Comparison of ENCODE assay signal across 8 mouse cellular contexts in genomic region chr11:67017801-67018591, GRCm38 (mm10). TPM values are rescaled to one million over a fixed set of nuclear protein-coding genes. Genes with fewer than 3 reads are reported as not detected.
DNase-seq lines count a peak whose midpoint lies in the region; ATAC-seq lines count a peak whose summit lies in the region.

No protein-coding gene starts in this region.

- H3K9ac ChIP-seq in neural tube, embryonic 11.5 days (ENCODE audit: low read length): no peak overlapping the region
- no peak overlapping the region; the same call in 1 of the 2 replicates for H3K9ac ChIP-seq in heart, embryonic 12.5 days
- H3K9ac ChIP-seq in stomach, embryonic 14.5 days (replicated peaks; ENCODE audit: low read depth, low read length): no peak overlapping the region

- H3K36me3 ChIP-seq in neural tube, embryonic 11.5 days (ENCODE audit: control insufficient read depth, insufficient read depth, low read length): no peaks in the 10 kb centered on the region
- no peaks in the 10 kb centered on the region for H3K36me3 ChIP-seq in heart, embryonic 12.5 days
- H3K36me3 ChIP-seq in stomach, embryonic 14.5 days (ENCODE audit: control insufficient read depth, insufficient read depth, low read length): no peaks in the 10 kb centered on the region

- ATAC-seq in neural tube, embryonic 11.5 days (ENCODE audit: insufficient read depth, low FRiP score, low TSS enrichment): 0 out of 2 replicates have a peak, but pooled peaks have one; percentile 56
- ATAC-seq in heart, embryonic 12.5 days (ENCODE audit: insufficient number of reproducible peaks, low FRiP score): no peak
- peak; percentile 88 for ATAC-seq in stomach, embryonic 14.5 days (ENCODE audit: insufficient number of reproducible peaks, insufficient read depth, low FRiP score, low read depth)

- H3K27me3 ChIP-seq in neural tube, embryonic 11.5 days (ENCODE audit: control insufficient read depth, insufficient read depth, low read length): no peaks in the 10 kb centered on the region
- peaks cover 14% of the 10 kb centered on the region for H3K27me3 ChIP-seq in heart, embryonic 12.5 days (replicated peaks)
- no peaks in the 10 kb centered on the region for H3K27me3 ChIP-seq in stomach, embryonic 14.5 days (ENCODE audit: control insufficient read depth, insufficient read depth, low read length)

- H3K4me2 ChIP-seq in neural tube, embryonic 11.5 days (ENCODE audit: low read depth): peak overlapping the region; percentile 3; the same call in 1 of the 2 replicates
- H3K4me2 ChIP-seq in heart, embryonic 12.5 days: peak overlapping the region; percentile 41
- 0 out of 2 replicates have a peak overlapping the region, but pooled peaks have one; percentile 21 for H3K4me2 ChIP-seq in stomach, embryonic 14.5 days (replicated peaks; ENCODE audit: low read depth, low read length)

- H3K9me3 ChIP-seq in neural tube, embryonic 11.5 days (ENCODE audit: control insufficient read depth, low read length): no peaks in the 10 kb centered on the region
- H3K9me3 ChIP-seq in heart, embryonic 12.5 days (replicated peaks): no peaks in the 10 kb centered on the region
- H3K9me3 ChIP-seq in stomach, embryonic 14.5 days (ENCODE audit: control insufficient read depth, low read depth, low read length): no peaks in the 10 kb centered on the region

- WGBS in neural tube, embryonic 11.5 days: 6% methylated on average over 12 of the region's 12 CpGs
- WGBS in heart, embryonic 12.5 days: 9% methylated on average over 12 of the region's 12 CpGs
- WGBS in stomach, embryonic 14.5 days: 16% methylated on average over 12 of the region's 12 CpGs

- H3K4me3 ChIP-seq in neural tube, embryonic 11.5 days (ENCODE audit: low read depth, low read length): no peak overlapping the region
- no peak overlapping the region for H3K4me3 ChIP-seq in heart, embryonic 12.5 days
- H3K4me3 ChIP-seq in stomach, embryonic 14.5 days (ENCODE audit: low read depth, low read length): no peak overlapping the region

- no peaks in the 10 kb centered on the region; the same call in 1 of the 2 replicates for H3K4me1 ChIP-seq in neural tube, embryonic 11.5 days (ENCODE audit: control insufficient read depth, insufficient read depth, low read length)
- H3K4me1 ChIP-seq in heart, embryonic 12.5 days (replicated peaks): peaks cover 9% of the 10 kb centered on the region; the same call in 1 of the 2 replicates
- no peaks in the 10 kb centered on the region for H3K4me1 ChIP-seq in stomach, embryonic 14.5 days (ENCODE audit: control insufficient read depth, insufficient read depth, low read length)

- H3K27ac ChIP-seq in neural tube, embryonic 11.5 days (ENCODE audit: low read depth, low read length): no peak overlapping the region
- H3K27ac ChIP-seq in heart, embryonic 12.5 days (ENCODE audit: poor library complexity, severe bottlenecking): no peak overlapping the region
- peak overlapping the region; percentile 41; the same call in 1 of the 2 replicates for H3K27ac ChIP-seq in stomach, embryonic 14.5 days (ENCODE audit: low read length)

- peak; percentile 37 for DNase-seq in adrenal gland, postnatal 14 days
- no peak for DNase-seq in adrenal gland, adult 2 months
- DNase-seq in neural tube, embryonic 11.5 days (ENCODE audit: low spot score): no peak
- no peak for DNase-seq in neural tube, embryonic 10.5 days (ENCODE audit: extremely low spot score, low spot score)
- no peak for DNase-seq in left cerebral cortex, adult 8-10 months (ENCODE audit: low spot score in 2 of 2)
- DNase-seq in cerebellum, adult 18-20 months: no peak

RNA-seq across cellular contexts. Expression of gene Tmem220, which starts 7.0 kb away (rescaled TPM):
- 5.6 and 6.0 TPM in 2 replicates for total RNA-seq in adrenal gland, postnatal 14 days (2021)
- 1 to 10 TPM; 6.8 to 8.6 TPM for total RNA-seq in adrenal gland, adult 2 months (2021)
- 2.6 TPM in 2 replicates for polyA plus RNA-seq in adrenal gland, adult 2 months (2012; rRNA removed)
- polyA plus RNA-seq in neural tube, embryonic 11.5 days (2014; fragmentation: Nextera tagmentation; extraction: Ambion mirVana): 0.69 and 1.1 TPM in 2 replicates
- 1.3 TPM in 2 replicates for polyA plus RNA-seq in heart, embryonic 12.5 days (2016; fragmentation: Nextera tagmentation; extraction: Ambion mirVana)
- 1.6 and 2.2 TPM in 2 replicates for polyA plus RNA-seq in stomach, embryonic 14.5 days (2014; fragmentation: Nextera tagmentation; extraction: Ambion mirVana)
- total RNA-seq in left cerebral cortex, adult 8-10 months (2022): 1 to 10 TPM in 3 of 4 experiments, under 1 TPM in 1; 0.67 to 1.2 (median 1.1) TPM

RNA-seq across cellular contexts. Expression of gene Adprm, which starts 34.4 kb away (rescaled TPM):
- 18.6 and 20.5 TPM in 2 replicates for total RNA-seq in adrenal gland, postnatal 14 days (2021)
- 10 to 100 TPM; 23.1 to 26.1 TPM for total RNA-seq in adrenal gland, adult 2 months (2021)
- polyA plus RNA-seq in adrenal gland, adult 2 months (2012; rRNA removed): 3.8 and 4.1 TPM in 2 replicates
- polyA plus RNA-seq in neural tube, embryonic 11.5 days (2014; fragmentation: Nextera tagmentation; extraction: Ambion mirVana): 37.4 and 40.6 TPM in 2 replicates
- 20.1 and 21.2 TPM in 2 replicates for polyA plus RNA-seq in heart, embryonic 12.5 days (2016; fragmentation: Nextera tagmentation; extraction: Ambion mirVana)
- polyA plus RNA-seq in stomach, embryonic 14.5 days (2014; fragmentation: Nextera tagmentation; extraction: Ambion mirVana): 30.6 and 31.7 TPM in 2 replicates
- total RNA-seq in left cerebral cortex, adult 8-10 months (2022): 10 to 100 TPM; 24.6 to 30.2 (median 28.9) TPM

RNA-seq across cellular contexts. Expression of gene Sco1, which starts 34.5 kb away (rescaled TPM):
- total RNA-seq in adrenal gland, postnatal 14 days (2021): 21.4 and 24.3 TPM in 2 replicates
- total RNA-seq in adrenal gland, adult 2 months (2021): 10 to 100 TPM; 19.5 to 22.7 TPM
- 10.5 and 12.0 TPM in 2 replicates for polyA plus RNA-seq in adrenal gland, adult 2 months (2012; rRNA removed)
- 18.6 and 19.1 TPM in 2 replicates for polyA plus RNA-seq in neural tube, embryonic 11.5 days (2014; fragmentation: Nextera tagmentation; extraction: Ambion mirVana)
- 24.3 and 25.8 TPM in 2 replicates for polyA plus RNA-seq in heart, embryonic 12.5 days (2016; fragmentation: Nextera tagmentation; extraction: Ambion mirVana)
- polyA plus RNA-seq in stomach, embryonic 14.5 days (2014; fragmentation: Nextera tagmentation; extraction: Ambion mirVana): 16.5 and 16.7 TPM in 2 replicates
- 10 to 100 TPM; 10.2 to 15.0 (median 11.0) TPM for total RNA-seq in left cerebral cortex, adult 8-10 months (2022)
